Comparison of ENCODE assay signal across 35 mouse cellular contexts in the genomic region with DNA sequence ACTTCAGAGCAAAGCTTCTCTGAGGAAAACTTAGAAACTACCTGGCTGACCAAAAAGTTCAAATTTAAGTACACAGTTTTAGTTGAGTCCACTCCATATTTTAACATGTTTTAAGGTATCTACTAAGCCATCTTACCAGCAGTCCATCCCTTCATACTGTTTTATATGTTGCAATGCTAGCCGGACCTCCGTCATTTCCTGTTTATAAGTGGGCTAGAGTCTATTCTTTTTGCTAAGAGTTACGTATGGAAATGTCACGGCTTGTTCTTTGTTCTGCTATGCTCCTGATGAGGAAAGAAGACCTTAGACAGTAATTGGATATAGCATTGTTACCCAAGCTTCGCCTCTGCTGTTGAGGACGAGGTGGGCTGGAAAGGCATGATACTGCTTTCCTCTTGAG.
"Had no signal": no experiment of that assay in that cellular context is flagged by ENCODE, and none has a peak within 500 bp of the region (broad histone marks: within the 10 kb centered on the region; RNA-seq: fewer than 3 reads in every experiment).

No protein-coding gene starts in this region.

- H3K4me2 ChIP-seq: heart, embryonic 11.5 days; heart, embryonic 12.5 days; heart, embryonic 13.5 days; heart, embryonic 15.5 days; hindbrain, embryonic 12.5 days; hindbrain, embryonic 13.5 days; hindbrain, embryonic 14.5 days; hindbrain, embryonic 15.5 days; intestine, embryonic 15.5 days; kidney, embryonic 15.5 days had no signal

- DNase-seq: heart, postnatal 10 days; heart, postnatal 14 days; heart, postnatal 36 days; heart, postnatal 4 days; kidney, adult 11 months; kidney, adult 18-20 months; kidney, adult 2 months; kidney, adult 8-10 months; kidney, adult 9 months; kidney, postnatal 10 days; kidney, postnatal 14 days; kidney, postnatal 25 days; kidney, postnatal 36 days; kidney, postnatal 4 days; layer of hippocampus, adult 9-11 months; layer of hippocampus, postnatal 36 days had no signal

- H3K27me3 ChIP-seq: heart, embryonic 12.5 days; heart, embryonic 13.5 days; heart, embryonic 15.5 days; hindbrain, embryonic 12.5 days; hindbrain, embryonic 13.5 days; hindbrain, embryonic 15.5 days; intestine, embryonic 15.5 days; kidney, embryonic 15.5 days had no signal

- H3K4me3 ChIP-seq: heart, embryonic 10.5 days; heart, embryonic 12.5 days; heart, embryonic 13.5 days; heart, embryonic 15.5 days; hindbrain, embryonic 10.5 days; hindbrain, embryonic 12.5 days; hindbrain, embryonic 13.5 days; hindbrain, embryonic 15.5 days; intestine, embryonic 15.5 days; kidney, embryonic 15.5 days; layer of hippocampus, adult 2 months had no signal

- ATAC-seq: hindbrain, embryonic 16.5 days; hindbrain, postnatal 0 days; inflammation-experienced regulatory T-cells, adult 6 months; intestine, embryonic 15.5 days; intestine, embryonic 16.5 days; intestine, postnatal 0 days had no signal

- H3K9ac ChIP-seq: heart, embryonic 12.5 days; heart, embryonic 13.5 days; heart, embryonic 15.5 days; hindbrain, embryonic 12.5 days; hindbrain, embryonic 13.5 days; hindbrain, embryonic 14.5 days; hindbrain, embryonic 15.5 days; intestine, embryonic 15.5 days; kidney, embryonic 15.5 days had no signal

- H3K9me3 ChIP-seq: heart, embryonic 10.5 days; heart, embryonic 12.5 days; heart, embryonic 13.5 days; heart, embryonic 15.5 days; hindbrain, embryonic 10.5 days; hindbrain, embryonic 12.5 days; hindbrain, embryonic 13.5 days; hindbrain, embryonic 15.5 days; intestine, embryonic 15.5 days; kidney, embryonic 15.5 days had no signal

- H3K27ac ChIP-seq: heart, embryonic 10.5 days; heart, embryonic 13.5 days; heart, embryonic 15.5 days; hindbrain, embryonic 10.5 days; hindbrain, embryonic 12.5 days; hindbrain, embryonic 13.5 days; hindbrain, embryonic 14.5 days; hindbrain, embryonic 15.5 days; hindbrain, postnatal 0 days; intestine, embryonic 15.5 days; kidney, embryonic 15.5 days; kidney, postnatal 0 days; layer of hippocampus, adult 2 months had no signal

- H3K4me1 ChIP-seq: heart, embryonic 10.5 days; heart, embryonic 12.5 days; heart, embryonic 13.5 days; heart, embryonic 15.5 days; hindbrain, embryonic 10.5 days; hindbrain, embryonic 12.5 days; hindbrain, embryonic 13.5 days; hindbrain, embryonic 15.5 days; intestine, embryonic 15.5 days; kidney, embryonic 15.5 days had no signal
